Mouse (Mus musculus): ENCODE measurements around the gene Snrpc. TPM values are rescaled to one million over a fixed set of nuclear protein-coding genes. Genes with fewer than 3 reads are reported as not detected.

The Snrpc gene
- polyA plus RNA-seq, 1 experiment = 93.1 TPM

GRCm38 (mm10) chr17:27819011-27819410, 18.9 kb upstream of the Snrpc start:
- DNase-seq (ENCODE audit: low read depth, low spot score) = no peak
- 4% methylated on average over 7 of the region's 7 CpGs for WGBS

DNA sequence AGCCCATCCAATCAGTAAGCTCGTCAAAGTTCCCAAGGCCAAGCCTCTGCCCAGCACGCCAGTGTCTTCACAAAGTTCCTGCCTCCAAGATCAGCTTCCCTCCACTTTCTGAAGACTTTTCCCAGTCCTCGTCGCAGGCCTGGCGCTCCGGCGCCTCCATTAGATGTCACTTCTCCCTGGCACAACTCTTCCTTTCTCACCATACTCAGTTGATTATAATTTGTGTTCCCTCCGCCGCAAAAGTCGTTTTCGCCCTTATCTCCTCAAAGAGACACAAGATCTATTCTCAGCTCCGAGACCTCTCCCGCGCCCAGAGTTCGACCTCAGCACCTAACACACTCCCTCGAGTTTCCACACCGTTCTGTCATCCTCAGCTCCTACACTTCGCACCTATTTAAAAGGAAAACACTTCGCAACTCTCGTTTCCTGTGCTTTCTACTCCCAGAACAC, 18.4 kb upstream of the Snrpc start:
- DNase-seq (ENCODE audit: low read depth, low spot score) = no peak
- under 1% methylated on average over 20 of the region's 20 CpGs for WGBS

GRCm38 (mm10) chr17:27819971-27820567, 17.9 kb upstream of the Snrpc start:
- DNase-seq (ENCODE audit: low read depth, low spot score) = no peak
- under 1% methylated on average over 59 of the region's 62 CpGs for WGBS

DNA sequence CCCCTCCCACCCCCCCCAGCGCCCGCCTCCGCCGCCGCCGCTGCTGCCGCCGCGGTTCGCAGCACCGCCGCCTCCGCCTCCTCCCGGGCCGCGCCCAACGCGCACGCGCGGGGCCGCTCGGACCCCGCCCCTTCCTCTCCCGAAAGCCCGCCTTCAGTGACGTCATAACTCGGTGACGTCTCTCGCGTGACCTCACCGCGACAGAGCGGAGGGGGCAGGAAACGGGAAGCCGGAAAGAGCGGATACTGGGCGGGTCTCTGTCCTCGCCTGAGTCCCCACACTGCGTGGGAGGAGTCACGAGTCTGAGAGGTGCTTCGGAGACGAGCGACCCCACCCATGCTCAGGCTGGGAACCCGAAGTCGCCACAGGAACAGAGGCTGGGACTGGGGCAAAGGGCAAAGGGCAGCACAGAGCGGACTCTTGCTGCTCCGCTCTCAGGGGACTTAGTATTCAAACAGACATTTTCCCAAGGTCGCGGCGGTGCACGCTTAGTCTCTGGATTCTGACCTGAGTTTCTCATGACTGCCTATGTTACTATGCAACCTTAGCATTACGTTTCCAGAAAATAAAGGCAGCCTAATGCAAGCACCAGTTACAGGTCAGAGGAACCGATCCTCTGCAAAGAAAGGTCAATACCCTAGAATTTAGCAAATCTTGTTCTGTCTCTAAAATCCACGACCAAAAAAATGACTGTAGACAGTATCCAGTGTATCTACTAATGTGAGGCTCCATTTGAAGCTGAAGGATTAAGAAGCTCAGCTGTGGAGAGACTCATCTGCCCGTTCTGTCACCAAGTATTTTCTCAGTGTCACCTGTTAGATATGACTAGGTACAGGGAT, 17.2 kb upstream of the Snrpc start, which contains the start of gene D17Wsu92e:
TSS of gene D17Wsu92e (minus strand) at position 81 of the 839 bp plus-strand sequence.
- DNase-seq (ENCODE audit: low read depth, low spot score) = peak; percentile 97
- under 1% methylated on average over 51 of the region's 56 CpGs for WGBS

GRCm38 (mm10) chr17:27821407-27822338, 16.3 kb upstream of the Snrpc start:
- 24% methylated on average over 9 of the region's 9 CpGs for WGBS
- no peak for DNase-seq (ENCODE audit: low read depth, low spot score)

GRCm38 (mm10) chr17:27823142-27823905, 14.6 kb upstream of the Snrpc start:
- WGBS = 85% methylated on average over 9 of the region's 9 CpGs
- no peak for DNase-seq (ENCODE audit: low read depth, low spot score)

- no peak for DNase-seq (ENCODE audit: low read depth, low spot score)
- WGBS = 70% methylated on average over 1 of the region's 1 CpGs
These were observed 13.0 kb upstream of the Snrpc start for GRCm38 (mm10) chr17:27824941-27825340.

- 21% methylated on average over 3 of the region's 3 CpGs for WGBS
These were observed 12.4 kb upstream of the Snrpc start for GRCm38 (mm10) chr17:27825539-27825938.

GRCm38 (mm10) chr17:27825984-27826905, 11.7 kb upstream of the Snrpc start:
- DNase-seq (ENCODE audit: low read depth, low spot score) = no peak
- WGBS = 3% methylated on average over 22 of the region's 22 CpGs

More at GRCm38 (mm10) chr17:27825539-27825938, 12.4 kb upstream of the Snrpc start:
- no peak for DNase-seq (ENCODE audit: low read depth, low spot score)

DNA sequence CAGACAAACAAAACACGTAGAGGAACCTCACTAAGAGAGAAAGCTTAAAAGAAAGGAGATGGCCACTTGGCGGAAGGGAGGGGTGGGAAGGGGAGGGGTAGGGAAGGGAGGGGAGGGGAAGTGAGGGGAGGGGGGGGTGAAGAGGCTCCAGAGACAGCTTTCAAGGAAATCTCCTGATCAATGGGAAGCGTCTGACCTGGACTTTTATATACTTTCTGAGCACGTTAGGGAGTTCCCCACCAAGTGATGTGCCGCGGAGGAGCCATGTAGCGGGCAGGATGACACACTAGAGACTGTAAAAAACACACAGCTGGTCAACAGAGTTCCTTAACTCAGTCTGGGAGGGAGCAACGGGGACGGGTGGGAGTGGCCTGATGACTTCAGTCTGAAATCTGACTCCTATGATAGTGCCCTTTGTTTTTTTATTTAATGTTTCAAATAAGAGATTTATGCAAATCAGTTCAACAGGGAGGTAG, 11.0 kb upstream of the Snrpc start:
- under 1% methylated on average over 8 of the region's 9 CpGs for WGBS
- DNase-seq (ENCODE audit: low read depth, low spot score) = no peak

- WGBS = 56% methylated on average over 6 of the region's 6 CpGs
- no peak for DNase-seq (ENCODE audit: low read depth, low spot score)
These were observed 10.4 kb upstream of the Snrpc start for GRCm38 (mm10) chr17:27827511-27827910.

DNA sequence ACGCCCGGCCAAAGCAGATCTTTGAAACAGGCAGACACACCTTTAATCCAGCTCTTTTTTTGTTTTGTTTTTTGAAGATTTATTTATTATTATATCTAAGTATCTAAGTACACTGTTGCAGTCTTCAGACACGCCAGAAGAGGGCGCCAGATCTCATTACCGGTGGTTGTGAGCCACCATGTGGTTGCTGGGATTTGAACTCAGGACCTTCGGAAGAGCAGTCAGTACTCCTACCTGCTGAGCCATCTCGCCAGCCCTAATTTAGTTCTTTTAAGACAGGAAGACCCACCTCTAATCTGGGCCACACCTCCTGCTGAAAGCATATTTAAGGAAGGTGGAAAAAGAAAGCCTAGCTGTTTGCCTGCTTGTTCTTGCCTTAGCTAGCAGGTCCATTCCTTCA, 7.5 kb upstream of the Snrpc start:
- DNase-seq (ENCODE audit: low read depth, low spot score) = no peak
- 61% methylated on average over 7 of the region's 7 CpGs for WGBS

DNA sequence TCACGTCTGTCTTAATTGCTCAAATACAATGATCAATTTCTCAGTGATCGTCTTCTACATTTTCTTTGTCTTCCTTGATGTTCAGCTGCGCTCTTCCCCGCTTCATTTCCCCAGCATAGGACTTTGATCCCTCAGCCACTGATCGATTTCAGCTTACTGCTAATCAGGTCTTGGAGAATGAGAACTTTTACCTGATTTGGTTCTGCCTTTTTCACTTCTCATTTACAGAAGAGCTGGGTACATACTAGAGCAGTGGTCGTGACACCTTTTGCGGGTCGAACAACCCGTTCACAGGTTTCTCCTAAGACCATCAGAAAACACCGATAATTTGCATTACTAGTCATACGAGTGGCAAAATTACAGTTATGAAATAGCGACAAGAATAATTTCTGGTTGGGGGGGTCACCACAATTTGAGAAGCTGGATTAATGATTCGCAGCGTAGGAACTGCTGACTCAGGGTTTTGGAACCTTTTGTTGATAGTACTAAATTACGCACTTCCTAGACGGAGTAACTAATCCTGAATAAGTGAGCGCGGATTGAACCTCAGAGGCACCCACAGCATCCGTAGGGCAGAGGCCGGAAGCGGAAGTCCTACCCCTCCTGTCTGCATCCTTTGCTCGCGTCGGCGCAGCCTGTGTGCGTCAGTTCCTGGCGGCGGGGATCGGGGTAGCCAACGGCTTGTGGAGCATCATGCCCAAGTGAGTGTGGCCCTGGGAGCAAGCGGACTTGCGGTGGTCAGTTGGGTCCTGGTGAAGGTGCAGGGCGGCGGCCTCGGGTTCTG, 1.7 kb downstream of the Snrpc start:
- DNase-seq (ENCODE audit: low read depth, low spot score) = peak; percentile 92
- 1% methylated on average over 35 of the region's 35 CpGs for whole genome bisulfite sequencing

GRCm38 (mm10) chr17:27848351-27848750, 10.4 kb downstream of the Snrpc start:
- WGBS = 95% methylated on average over 1 of the region's 1 CpGs

GRCm38 (mm10) chr17:27851076-27851475, 13.1 kb downstream of the Snrpc start:
- DNase-seq (ENCODE audit: low read depth, low spot score) = no peak
- 59% methylated on average over 3 of the region's 3 CpGs for WGBS

More at GRCm38 (mm10) chr17:27848351-27848750, 10.4 kb downstream of the Snrpc start:
- no peak for DNase-seq (ENCODE audit: low read depth, low spot score)

DNA sequence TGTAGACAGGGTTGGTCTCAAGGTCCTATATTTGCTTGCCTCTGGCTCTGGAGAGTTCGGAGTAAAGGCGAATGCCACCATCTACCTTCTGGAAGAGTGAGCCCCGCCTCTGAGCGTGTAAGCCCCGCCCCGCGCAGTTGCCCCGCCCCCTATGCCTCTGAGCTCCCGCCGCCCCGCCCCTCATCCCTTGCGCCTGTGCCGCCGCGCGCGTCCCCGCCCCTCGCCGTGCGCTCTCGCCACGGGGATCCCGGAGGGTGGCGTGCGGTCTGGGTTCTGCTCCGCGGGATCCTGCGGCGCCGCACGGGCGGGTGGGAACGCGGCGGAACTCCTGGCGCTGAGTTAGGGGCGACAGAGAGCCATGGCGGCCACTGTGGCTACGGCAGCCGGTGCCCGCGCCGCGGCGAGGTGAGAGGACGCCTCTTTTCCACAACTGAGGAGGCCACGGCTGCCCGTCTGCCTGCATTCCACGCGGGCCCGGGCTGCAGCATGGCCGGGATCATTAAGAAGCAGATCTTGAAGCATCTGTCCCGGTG, 18.4 kb downstream of the Snrpc start, which contains the start of gene Uhrf1bp1:
TSS of gene Uhrf1bp1 (plus strand) at position 177 of the 533 bp plus-strand sequence.
- DNase-seq (ENCODE audit: low read depth, low spot score) = peak; percentile 27

More for the DNA sequence above, 18.4 kb downstream of the Snrpc start, which contains the start of gene Uhrf1bp1:
- under 1% methylated on average over 54 of the region's 54 CpGs for WGBS

Data from large intestine, adult 2 months (tissue).